Mouse (Mus musculus): ENCODE measurements at regions not wholly inside any gene's neighbourhood (a gene's known extent, or its start where the extent isn't known, plus 50 kb on each side); places are given as distances from the start of the nearest gene placed in this dataset.
A peak's percentile ranks its signal among the peaks of the same experiment; 100 is the strongest.

DNA sequence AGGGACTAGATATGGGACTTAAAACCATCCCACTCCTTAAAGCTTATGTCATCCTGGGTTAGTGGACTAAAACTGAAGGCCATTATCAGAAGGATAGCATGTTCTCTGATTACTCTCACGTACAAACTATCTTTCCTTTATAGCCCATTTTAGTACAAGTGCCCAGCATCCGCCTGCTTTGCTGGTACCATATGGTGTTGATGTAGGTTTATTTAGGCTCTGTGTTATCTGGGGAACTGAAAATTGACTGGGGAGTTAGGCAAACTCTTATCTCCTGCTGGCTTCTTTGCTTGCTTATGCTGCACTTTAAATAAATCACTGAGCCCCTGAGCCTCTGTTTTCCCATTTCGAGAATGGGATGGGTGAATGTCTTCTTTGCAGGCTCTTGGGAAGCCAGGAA lies 485.4 kb upstream of the Kif2a start:
- Histone ChIP-seq H3K4me1 (ENCODE audit: control insufficient read depth in 2 of 2, insufficient read depth in 2 of 2, low read length in 2 of 2, poor library complexity in 1 of 2) (no peaks in the 10 kb centered on the region), H3K36me3 (ENCODE audit: control insufficient read depth, insufficient read depth, low read length, poor library complexity, severe bottlenecking) (no peaks in the 10 kb centered on the region), H3K9ac (ENCODE audit: insufficient read depth, low read depth, low read length, poor library complexity, severe bottlenecking) (no peak overlapping the region), H3K9me3 (ENCODE audit: control insufficient read depth, insufficient read depth, low read depth, low read length) (no peaks in the 10 kb centered on the region), H3K4me3 (ENCODE audit: insufficient read depth in 1 of 2, low read depth in 1 of 2, low read length in 2 of 2, poor library complexity in 1 of 2, severe bottlenecking in 1 of 2) (no peak overlapping the region), H3K27ac (ENCODE audit: insufficient read depth, low read depth, low read length, poor library complexity, severe bottlenecking) (no peak overlapping the region)
- no peak for DNase-seq (ENCODE audit: low read depth, low spot score)
- in situ Hi-C loops (cut with MboI; ENCODE audit: low sequenced_read_pairs in 2 of 2, unreplicated experiment in 2 of 2) = no loop called here
- no peak for TF ChIP-seq ZNF384 (IDR thresholded peaks at IDR 0.05; ENCODE audit: low read depth, low read length)
- TF ChIP-seq ZC3H11A (IDR thresholded peaks at IDR 0.05; ENCODE audit: borderline replicate concordance, low read depth, low read length) = no peak
- no peak for TF ChIP-seq MAFK (IDR thresholded peaks at IDR 0.05; ENCODE audit: insufficient read depth, low read depth, low read length)
- TF ChIP-seq CHD2 (IDR thresholded peaks at IDR 0.05; ENCODE audit: low read depth, low read length) = no peak
- TF ChIP-seq HCFC1 (IDR thresholded peaks at IDR 0.05; ENCODE audit: borderline replicate concordance, insufficient read depth, low read length) = no peak

DNA sequence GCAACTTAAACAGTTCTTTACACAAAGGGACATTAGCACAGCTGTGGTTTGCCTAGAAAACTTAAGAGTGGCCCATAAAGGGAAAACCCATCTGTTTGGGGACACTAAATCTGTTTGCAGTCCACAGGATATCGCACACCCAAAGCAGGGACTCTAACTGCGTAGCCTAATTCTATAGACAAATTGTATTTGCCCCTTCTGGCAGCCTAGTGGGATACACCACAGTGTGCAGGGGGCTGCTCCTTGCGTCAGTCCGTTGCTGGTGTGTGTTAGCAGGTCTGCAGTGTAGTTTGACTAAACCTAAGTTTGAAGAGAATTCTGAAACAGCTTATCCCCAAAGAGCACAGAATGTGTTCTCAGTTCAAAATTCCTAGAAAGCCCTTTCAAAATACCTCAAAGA lies 484.9 kb upstream of the Kif2a start:
- Histone ChIP-seq H3K9ac (ENCODE audit: insufficient read depth, low read depth, low read length, poor library complexity, severe bottlenecking) (no peak overlapping the region), H3K4me3 (ENCODE audit: insufficient read depth in 1 of 2, low read depth in 1 of 2, low read length in 2 of 2, poor library complexity in 1 of 2, severe bottlenecking in 1 of 2) (no peak overlapping the region), H3K27ac (ENCODE audit: insufficient read depth, low read depth, low read length, poor library complexity, severe bottlenecking) (no peak overlapping the region), H3K9me3 (ENCODE audit: control insufficient read depth, insufficient read depth, low read depth, low read length) (no peaks in the 10 kb centered on the region), H3K4me1 (ENCODE audit: control insufficient read depth in 2 of 2, insufficient read depth in 2 of 2, low read length in 2 of 2, poor library complexity in 1 of 2) (no peaks in the 10 kb centered on the region), H3K36me3 (ENCODE audit: control insufficient read depth, insufficient read depth, low read length, poor library complexity, severe bottlenecking) (no peaks in the 10 kb centered on the region)
- TF ChIP-seq CHD2 (IDR thresholded peaks at IDR 0.05; ENCODE audit: low read depth, low read length) (no peak), ZNF384 (IDR thresholded peaks at IDR 0.05; ENCODE audit: low read depth, low read length) (no peak), MAFK (IDR thresholded peaks at IDR 0.05; ENCODE audit: insufficient read depth, low read depth, low read length) (no peak), HCFC1 (IDR thresholded peaks at IDR 0.05; ENCODE audit: borderline replicate concordance, insufficient read depth, low read length) (no peak)
- no peak for DNase-seq (ENCODE audit: low read depth, low spot score)
- in situ Hi-C loops (cut with MboI; ENCODE audit: low sequenced_read_pairs in 2 of 2, unreplicated experiment in 2 of 2) = no loop called here

DNA sequence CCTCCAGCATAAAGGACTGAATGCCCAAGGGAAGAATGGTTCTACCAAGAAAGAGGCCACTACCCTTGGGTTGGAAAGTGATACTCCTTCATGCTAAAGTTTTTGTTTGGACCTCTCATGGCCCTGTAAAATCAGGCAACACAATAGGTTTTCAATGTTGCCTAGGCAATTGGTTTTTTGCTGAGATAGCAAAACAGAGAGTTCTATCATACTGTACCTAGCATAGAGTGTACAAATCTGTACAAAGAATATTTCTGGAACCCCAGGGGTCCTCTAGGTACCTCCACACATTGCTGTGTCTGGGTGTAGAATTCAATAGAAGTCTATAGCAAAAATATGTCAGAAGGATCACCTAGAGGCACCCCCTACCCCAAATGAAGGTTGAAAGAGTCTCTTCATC lies 483.4 kb upstream of the Kif2a start:
- Histone ChIP-seq H3K27ac (ENCODE audit: insufficient read depth, low read depth, low read length, poor library complexity, severe bottlenecking) (no peak overlapping the region), H3K9ac (ENCODE audit: insufficient read depth, low read depth, low read length, poor library complexity, severe bottlenecking) (no peak overlapping the region), H3K4me3 (ENCODE audit: insufficient read depth in 1 of 2, low read depth in 1 of 2, low read length in 2 of 2, poor library complexity in 1 of 2, severe bottlenecking in 1 of 2) (no peak overlapping the region), H3K9me3 (ENCODE audit: control insufficient read depth, insufficient read depth, low read depth, low read length) (no peaks in the 10 kb centered on the region), H3K36me3 (ENCODE audit: control insufficient read depth, insufficient read depth, low read length, poor library complexity, severe bottlenecking) (no peaks in the 10 kb centered on the region), H3K4me1 (ENCODE audit: control insufficient read depth in 2 of 2, insufficient read depth in 2 of 2, low read length in 2 of 2, poor library complexity in 1 of 2) (no peaks in the 10 kb centered on the region)
- DNase-seq (ENCODE audit: low read depth, low spot score) = no peak
- TF ChIP-seq CHD2 (IDR thresholded peaks at IDR 0.05; ENCODE audit: low read depth, low read length) = no peak
- TF ChIP-seq ZNF384 (IDR thresholded peaks at IDR 0.05; ENCODE audit: low read depth, low read length) = no peak
- TF ChIP-seq MAFK (IDR thresholded peaks at IDR 0.05; ENCODE audit: insufficient read depth, low read depth, low read length) = peak; percentile 68
- no peak for TF ChIP-seq ZC3H11A (IDR thresholded peaks at IDR 0.05; ENCODE audit: borderline replicate concordance, low read depth, low read length)
- no peak for TF ChIP-seq HCFC1 (IDR thresholded peaks at IDR 0.05; ENCODE audit: borderline replicate concordance, insufficient read depth, low read length)
- in situ Hi-C loops (cut with MboI; ENCODE audit: low sequenced_read_pairs in 2 of 2, unreplicated experiment in 2 of 2) = no loop called here

DNA sequence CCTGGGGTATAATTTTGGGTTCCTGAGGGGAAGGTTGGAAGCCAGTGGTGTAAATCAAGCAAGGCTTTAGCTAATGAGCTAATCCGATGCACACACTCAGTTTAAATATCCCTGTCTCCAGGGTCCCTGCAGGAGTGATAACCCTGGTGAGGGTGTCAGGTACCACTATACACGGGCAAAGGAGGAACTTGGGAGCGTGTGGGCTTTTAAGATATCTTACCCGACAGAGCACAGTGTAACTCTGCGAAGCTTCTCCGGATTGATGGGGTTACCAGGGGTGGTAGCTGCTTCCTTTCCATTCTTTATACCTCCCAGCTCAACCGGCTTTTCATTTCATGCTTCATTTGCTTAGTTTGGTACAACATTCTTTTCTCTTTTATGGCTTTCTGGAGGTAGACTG lies 480.3 kb upstream of the Kif2a start:
- no peaks in the 10 kb centered on the region for H3K4me1 ChIP-seq (ENCODE audit: control insufficient read depth in 2 of 2, insufficient read depth in 2 of 2, low read length in 2 of 2, poor library complexity in 1 of 2)
- no peak overlapping the region for H3K4me3 ChIP-seq (ENCODE audit: insufficient read depth in 1 of 2, low read depth in 1 of 2, low read length in 2 of 2, poor library complexity in 1 of 2, severe bottlenecking in 1 of 2)
- in situ Hi-C loops (cut with MboI; ENCODE audit: low sequenced_read_pairs in 2 of 2, unreplicated experiment in 2 of 2) = no loop called here
- no peak overlapping the region for H3K9ac ChIP-seq (ENCODE audit: insufficient read depth, low read depth, low read length, poor library complexity, severe bottlenecking)
- TF ChIP-seq ZNF384 (IDR thresholded peaks at IDR 0.05; ENCODE audit: low read depth, low read length) = no peak
- no peak for TF ChIP-seq CHD2 (IDR thresholded peaks at IDR 0.05; ENCODE audit: low read depth, low read length)
- no peak for TF ChIP-seq HCFC1 (IDR thresholded peaks at IDR 0.05; ENCODE audit: borderline replicate concordance, insufficient read depth, low read length)
- no peak for TF ChIP-seq ZC3H11A (IDR thresholded peaks at IDR 0.05; ENCODE audit: borderline replicate concordance, low read depth, low read length)
- TF ChIP-seq MAFK (IDR thresholded peaks at IDR 0.05; ENCODE audit: insufficient read depth, low read depth, low read length) = no peak
- no peaks in the 10 kb centered on the region for H3K36me3 ChIP-seq (ENCODE audit: control insufficient read depth, insufficient read depth, low read length, poor library complexity, severe bottlenecking)
- no peaks in the 10 kb centered on the region for H3K9me3 ChIP-seq (ENCODE audit: control insufficient read depth, insufficient read depth, low read depth, low read length)
- no peak for DNase-seq (ENCODE audit: low read depth, low spot score)
- H3K27ac ChIP-seq (ENCODE audit: insufficient read depth, low read depth, low read length, poor library complexity, severe bottlenecking) = no peak overlapping the region
